Mouse (Mus musculus): ENCODE measurements around the gene Pip4k2a. TPM values are rescaled to one million over a fixed set of nuclear protein-coding genes. Genes with fewer than 3 reads are reported as not detected.

The Pip4k2a gene
- total RNA-seq, 1 experiment from 2014 or later = 25.3 TPM

DNA sequence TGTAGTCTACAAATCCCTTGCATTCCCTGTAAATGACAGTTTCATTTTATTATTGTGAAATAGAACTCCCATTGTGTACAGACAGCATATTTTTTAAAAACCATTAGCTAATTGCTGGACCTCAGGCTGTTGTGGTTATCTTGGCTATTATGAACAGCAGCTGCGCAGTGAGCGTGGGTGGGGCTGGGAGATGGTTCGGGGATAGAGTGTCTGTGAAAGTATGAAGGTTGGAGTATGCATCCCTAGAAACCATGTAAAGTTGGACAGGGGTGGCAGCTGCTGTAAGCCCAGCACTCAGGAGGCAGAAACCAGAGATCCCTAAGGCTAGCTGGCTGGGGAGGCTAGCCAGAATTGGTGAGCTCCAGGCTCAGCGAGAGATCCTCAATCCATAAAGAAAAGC, 158.4 kb downstream of the Pip4k2a start:
- DNase-seq = no peak

DNA sequence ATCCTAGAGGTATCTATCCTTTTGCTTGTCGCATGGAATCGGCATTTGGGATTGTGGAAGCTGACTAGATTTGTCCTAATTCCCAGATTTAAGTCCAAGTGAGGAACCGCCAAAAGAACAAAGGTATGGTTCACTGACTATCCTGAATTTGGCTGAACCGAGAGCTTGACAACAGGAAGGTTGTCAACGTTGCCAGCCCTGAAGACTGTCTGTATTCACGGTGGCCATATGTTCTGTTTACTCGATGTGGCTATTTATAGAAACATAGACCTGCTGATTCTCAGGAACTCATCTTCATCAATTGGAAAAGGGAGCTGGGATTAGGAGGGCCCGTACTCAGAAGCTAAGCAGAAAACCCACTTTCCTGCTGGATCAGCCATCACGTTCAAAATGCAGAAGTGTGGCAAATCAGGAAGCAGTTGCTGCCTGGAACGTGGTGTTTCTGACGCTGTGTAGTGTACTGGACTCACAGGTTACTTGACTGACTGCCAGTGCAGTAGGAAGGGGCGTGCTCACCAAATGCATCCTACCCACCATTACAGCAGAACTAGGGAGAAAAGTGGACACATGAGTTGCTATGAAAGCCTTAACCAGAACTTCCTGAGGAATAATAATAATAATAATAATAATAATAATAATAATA, 162.5 kb downstream of the Pip4k2a start:
- no peak for DNase-seq

DNA sequence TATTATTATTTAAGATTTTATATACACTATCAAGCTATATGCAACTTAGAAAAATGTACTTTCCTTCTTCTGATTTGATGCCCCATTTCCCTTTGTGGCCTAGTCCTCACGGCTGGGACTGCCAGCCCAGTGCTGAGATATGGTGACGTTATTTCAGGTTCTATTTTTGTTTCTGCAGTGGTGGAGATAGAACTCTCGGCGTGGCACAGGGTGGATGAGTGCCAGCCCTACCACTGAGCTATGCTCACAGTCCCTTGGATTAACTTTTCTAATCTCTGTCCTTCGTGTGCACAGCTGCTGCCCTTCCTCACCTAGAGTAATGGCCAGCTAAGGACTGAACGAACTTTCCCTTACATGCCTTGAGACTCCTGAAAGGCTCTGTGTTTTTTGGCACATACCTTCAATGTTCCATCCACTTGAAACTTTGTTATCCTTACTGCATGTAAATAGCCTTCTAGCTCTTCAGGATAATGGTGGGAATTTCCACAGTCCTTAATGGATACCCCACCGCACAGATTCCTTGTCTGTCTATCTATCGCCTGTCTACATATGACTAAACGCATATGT, 164.8 kb downstream of the Pip4k2a start:
- DNase-seq = no peak

DNA sequence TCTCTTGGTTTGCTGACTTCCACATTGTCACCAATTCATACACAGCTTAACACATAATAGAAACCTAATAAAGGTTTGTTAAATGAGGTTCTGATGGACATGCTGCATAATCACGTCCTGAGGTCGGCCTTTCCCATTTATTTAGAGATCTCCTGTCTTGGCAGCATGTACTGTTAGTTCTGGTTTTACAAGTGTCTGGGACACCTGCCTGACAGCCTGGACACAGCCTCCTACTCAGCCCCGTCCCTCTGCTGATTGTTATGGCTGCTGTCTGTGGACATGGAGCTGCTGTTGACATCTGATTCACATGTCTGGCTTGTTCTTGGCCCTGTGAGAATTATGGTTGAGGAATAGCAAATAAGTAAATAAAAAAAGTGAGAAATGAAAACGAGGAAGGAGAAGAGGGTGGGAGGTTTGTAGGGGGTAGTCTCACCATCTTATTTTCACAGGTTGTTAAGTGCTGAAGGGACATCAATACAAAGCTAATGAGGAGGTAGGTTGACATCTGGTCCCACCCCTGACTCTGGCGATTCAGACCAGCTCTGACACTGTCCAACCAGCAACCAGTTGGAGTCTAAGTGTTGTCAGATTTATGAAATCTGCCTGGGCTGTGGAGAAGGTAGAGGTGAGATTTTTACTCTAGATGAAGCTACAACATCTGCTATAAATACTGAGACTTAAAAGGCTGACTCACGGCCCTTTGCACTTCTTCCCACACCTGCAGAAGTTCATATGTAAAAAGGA, 166.7 kb downstream of the Pip4k2a start:
- no peak for DNase-seq

DNA sequence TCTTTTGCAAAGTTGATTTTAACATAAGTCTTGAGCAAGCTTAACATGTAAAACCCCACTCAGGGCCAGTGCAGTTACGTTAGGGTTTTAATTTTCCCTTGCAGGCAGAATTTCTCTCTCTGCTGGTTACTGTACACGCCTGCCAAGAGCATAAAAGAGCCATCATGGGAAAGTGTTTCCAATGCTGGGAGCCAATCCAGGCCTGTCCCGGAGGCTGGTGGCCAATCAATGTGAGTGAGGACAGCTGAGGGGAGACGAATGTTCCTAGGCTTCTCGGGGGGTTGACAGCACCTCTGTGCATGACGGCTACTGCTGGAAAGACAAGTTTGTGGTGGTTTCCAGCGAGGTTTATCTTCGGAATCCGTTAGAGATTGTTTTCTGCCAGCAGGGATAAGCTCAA, 175.2 kb downstream of the Pip4k2a start:
- DNase-seq = peak; percentile 41

DNA sequence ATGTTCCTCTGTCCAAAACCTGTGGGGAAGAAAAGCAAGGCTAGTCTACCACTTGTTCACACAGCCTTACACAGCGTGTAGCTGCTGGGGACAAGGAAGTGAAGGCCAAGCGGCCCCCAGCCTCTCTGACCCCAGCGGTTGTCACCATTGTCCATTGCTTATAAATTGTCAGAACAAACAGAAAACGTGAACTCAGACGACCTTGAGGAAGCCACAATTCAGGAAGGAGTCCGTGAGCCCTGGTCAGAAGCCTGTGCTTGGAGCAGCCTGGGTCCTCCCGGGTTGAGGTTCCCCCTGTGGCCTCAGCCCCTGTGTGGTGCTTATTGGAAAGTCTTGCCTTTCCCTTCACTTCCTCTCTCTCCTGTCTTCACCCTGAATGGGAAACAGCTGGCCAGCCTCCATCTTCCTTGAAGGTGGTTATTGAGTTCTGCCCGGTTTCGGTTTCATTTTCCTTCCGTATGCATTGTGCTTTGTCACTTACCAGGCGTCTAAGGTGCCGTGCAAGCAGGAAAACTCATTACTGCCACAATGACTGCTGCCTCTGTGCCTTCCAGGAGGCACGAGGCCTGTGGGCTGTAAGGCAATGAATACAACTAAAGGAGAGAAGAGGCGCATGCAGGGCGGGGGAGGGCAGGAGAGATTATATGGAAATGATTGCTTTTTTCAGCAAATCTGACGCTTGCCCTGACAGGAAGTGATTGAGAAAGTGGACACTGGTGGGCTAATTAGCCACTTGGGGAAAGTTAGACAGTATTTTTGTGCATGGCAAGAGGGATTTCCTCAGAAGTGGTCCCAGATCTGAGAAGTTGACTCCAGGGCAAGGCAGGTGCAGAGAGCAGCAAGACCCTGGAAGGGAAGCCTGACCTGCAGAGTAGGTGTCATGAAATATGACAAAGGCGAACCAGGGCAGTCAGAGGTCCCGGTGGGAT, 176.2 kb downstream of the Pip4k2a start:
- DNase-seq = peak; percentile 64

DNA sequence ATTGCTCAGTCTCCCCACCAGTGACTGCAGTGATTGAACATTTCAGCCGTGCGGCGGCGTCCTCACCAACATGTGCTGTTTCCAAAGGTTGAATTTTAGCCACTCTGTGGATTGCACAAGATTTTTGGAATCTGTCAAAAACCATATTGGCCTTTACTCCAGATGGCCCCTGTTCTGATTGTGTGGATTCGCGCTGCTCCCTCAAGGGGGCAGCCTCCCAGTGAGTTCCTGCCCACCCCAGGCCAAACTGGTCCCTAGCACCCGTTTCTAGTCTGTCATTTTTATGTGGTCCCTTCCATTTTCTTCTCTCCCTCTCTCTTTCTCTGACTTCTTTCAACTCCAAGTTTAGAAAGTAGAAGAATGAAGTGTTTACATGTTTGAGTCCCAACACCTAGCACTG, 178.4 kb downstream of the Pip4k2a start:
- peak; percentile 21 for DNase-seq

DNA sequence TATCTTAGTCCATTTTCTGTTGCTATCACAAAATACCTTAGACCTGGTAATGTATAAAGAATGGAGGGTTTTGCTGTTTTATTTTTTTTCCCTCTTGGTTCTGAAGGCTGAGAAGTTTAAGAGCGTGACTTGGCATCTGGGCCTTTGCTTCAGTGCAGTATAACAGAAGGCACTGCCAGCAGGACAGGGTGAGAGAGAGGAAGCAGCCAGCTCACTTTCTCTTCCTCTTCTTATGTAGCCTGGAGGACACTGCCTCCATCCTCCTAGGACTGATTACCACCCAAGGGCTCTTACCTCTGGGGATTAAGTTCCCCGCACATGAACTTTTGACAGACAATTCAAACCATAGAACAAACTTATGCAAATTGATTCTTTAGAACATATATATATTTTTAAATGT, 181.9 kb downstream of the Pip4k2a start:
- no peak for DNase-seq

DNA sequence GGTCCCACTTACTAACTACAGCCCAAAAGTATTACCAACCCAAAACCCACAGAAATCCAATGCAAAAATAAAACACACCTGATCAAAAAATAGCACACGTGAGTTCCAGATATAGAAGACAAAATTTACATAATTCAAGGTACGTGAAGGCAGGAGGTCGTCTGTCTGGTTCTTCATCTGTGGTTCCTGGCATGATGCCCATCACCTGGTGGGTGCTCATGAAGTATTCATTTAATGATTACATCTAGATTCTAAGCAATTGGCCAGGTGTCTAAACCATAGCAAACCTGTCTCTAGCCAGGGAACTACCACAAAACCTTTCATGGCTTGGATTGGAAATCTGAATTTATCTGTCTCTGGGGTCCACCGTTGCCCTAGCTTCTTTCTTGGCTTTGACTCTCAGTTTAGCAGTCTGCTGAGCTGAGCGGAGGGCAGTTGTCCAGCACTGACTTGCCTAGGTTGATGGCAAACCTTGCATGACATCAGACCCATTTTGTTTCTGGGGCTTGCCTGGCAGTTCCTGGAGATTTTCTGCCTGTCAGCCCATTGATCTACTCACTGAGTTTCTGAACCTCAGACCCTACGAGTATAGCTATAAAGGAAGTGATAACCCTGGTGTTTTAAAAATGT, 182.5 kb downstream of the Pip4k2a start:
- DNase-seq = no peak

DNA sequence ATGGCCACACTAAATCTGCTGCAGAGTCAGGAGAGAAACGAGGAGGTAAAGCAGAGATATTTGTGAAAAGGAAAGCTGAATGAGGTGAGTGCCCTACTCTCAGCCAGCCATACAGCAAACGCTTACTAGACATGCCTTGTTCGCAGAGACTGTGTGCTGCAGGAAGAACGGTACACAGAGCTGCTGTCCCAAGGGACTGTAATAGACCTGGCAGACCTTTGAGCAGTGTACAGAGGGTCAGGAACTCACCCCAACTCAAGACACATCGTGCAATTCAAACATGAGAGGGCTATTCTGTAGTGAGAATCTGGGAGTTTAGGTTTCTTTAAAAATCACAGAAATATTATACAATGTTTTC, 183.5 kb downstream of the Pip4k2a start:
- no peak for DNase-seq

DNA sequence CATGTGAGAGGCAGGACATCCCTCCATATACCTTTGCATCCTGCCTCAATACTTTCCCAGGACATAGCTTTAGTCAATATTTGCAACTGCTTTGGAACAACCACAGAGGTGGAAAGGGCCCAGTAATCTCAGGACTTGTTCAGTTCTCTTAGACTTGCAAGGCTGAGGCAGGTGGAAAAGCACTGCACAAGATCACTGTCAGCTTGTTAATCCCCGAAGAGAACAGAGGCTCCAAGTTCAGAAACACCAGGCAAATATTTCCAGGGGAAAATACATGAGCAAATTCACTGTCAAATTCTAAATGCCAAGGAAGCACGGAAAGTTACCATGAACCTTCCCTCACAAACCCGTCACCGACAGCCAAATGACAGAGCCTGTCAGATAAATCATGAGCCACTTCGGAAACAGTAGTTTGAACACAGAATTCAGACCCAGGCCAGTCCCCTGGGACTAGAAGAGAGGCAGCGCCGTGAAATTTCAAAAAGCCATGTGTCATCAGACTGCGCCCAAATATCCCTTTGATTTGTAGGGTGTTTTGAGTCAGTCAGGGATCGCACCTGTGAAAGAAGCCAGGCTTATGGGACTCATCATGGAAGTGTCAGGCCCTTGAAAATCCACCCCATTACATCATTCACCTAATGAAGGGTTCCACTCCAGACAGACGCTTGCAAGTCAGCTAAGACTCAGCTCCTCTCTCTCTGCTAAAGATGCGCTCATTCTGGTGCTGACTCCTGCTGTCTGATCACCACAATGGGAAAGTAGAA, 184.1 kb downstream of the Pip4k2a start:
- DNase-seq = peak; percentile 28

DNA sequence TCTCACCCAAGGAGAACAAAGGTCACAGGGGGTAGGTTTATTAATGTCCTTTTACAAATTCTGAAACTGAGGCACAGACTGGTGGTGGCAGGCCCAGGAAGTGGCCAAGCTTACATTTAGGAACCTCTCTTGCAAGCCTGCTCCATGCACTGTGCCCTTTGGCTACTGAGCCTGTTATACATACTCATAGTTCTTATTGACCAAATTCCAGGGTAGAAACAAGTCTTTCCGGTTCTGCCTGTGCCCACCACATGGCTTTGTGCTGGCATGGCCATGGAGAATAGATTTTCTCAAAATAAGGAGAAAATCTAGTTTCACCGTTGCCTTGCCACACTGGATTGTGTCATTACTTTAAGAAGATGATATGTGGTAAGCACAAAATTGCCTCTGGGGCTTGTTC, 190.0 kb downstream of the Pip4k2a start:
- DNase-seq = no peak

DNA sequence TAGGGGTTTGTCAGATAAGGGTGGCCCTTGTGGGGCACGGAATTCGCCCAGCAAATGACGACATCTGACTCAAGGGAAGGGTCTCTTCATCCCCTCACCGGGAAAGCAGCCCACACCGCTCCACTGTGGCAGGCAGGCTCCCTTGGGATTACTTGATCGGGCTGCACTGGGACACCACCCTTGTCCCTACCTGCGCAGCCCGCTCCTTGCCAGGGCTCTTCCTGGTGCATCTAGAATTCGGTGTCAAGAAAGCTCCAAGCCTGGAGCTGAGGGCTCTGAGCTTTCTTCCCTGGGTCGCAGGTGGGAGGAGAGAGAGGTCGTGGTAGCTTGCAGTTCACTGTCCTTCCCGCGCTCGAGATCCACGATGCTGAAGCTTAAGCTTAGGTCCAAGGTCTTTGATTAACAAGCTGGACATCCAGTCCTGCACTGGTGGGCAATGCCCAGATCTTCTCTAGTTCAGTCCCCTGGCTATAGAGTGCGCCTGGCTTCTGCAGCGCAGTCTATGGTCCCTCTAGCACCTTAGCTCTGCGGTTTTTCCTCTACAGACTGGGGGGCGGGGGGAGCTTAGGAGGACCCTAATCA, 196.6 kb downstream of the Pip4k2a start:
- DNase-seq = no peak

DNA sequence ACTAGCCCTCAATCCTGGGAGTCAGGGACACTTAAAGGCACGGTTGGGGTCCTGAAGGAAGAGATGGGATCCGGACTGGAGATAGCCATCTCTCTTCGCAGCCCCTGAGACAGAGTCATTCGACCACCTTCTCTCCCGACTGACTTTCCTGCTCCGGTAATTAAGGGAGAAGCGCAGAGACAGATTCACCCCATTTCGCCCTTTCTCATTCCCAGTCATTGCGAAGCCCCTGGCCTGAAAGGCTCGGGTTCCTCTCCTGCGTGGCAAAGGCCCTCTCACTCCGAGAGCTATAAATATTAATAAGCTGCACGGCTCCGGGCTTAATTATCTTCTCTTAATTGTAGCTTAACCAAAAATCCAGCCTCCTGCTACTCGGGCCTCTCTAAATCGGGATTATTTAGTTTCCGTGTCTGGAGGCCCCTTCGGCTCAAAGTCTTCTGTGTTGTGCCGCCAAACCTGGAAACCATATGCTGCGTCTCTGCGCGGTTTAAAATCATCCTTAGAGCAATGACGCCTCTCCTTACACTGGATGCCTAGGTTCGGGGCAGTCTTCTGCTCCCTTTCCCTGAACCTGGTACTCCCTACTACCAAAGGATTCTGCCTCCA, 197.2 kb downstream of the Pip4k2a start:
- no peak for DNase-seq

DNA sequence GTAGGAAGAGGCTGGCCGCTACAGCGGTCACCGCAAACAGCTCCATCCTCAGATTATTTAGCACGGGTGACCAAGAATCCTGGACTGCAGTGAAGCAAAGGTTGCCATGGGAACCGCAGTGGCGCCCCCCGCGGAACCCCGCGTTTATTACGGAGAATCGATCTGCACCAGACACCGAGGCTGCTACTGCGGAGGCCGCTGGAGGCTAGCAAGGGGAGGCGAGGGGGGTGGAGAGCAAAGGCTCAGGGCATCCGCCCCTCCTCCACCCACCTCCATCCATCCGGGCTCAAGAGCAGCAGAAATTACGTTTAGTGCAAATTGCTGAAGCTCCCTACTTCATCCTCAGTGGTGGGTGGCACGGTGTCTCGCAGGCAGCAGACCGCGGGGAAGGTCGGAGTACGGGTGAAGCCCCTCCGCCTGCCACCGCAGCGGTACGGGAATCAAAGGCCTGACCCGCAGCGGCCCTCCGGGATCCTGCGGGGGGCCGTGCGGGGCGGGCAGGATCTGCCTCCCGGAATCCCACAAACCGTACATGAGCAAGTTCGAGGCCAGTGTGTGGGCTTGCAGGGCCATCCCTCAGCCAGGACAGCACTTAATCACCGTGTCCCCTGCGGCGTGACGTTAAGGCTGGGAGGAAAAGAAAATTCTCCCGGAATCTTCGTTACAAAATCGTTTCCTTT, 197.8 kb downstream of the Pip4k2a start:
- DNase-seq = peak; percentile 48

DNA sequence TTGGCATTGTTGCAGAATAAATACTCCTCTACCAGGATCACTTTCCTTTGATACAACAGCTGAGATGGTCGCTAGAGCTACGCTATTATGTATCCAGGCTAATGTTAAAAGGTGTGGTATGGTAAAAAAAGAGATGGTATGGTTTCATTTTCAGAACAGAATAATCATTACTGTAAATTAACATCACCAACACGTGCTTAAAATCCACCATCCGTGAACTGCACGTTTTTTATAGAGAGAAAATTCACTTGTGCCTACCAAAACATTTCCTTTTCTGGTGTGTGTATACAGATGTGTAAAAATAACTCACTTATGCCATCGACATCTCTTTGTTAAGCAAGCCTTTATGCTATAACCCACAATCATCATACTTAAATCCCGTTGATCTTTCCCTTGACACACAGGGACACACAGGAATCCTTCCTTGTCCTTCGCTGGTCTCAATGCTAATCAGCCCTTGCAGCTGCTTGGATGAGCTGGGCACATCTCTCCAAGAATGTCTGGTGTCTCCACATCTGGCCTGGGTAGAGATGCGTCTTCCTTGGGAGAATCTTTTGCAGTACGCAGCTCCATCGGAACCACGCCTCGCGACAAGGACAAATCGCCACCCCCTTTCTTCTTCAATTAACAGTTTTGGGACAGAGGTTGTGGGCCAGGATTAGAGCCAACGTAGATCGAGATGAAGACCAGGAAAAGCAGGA, 198.5 kb downstream of the Pip4k2a start:
- DNase-seq = no peak

DNA sequence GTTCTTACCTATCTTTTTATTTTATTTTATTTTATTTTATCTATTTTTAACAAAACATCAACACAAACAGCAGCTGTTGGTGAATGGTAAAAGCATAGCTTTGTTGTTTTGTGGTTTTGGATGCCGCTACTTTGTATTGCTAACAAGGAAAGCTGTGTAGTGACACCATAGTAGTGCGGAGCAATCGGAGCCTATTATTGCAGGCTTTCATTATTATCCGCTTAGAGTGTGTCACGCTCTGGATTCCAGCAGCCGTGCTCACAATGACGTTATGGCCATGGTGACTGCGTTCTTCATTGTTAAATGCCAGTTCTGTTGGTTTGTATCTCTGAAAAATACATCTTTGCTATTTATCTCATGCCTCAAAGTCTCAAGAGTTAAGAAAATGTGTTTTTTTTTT, 200.2 kb downstream of the Pip4k2a start:
- DNase-seq = no peak

DNA sequence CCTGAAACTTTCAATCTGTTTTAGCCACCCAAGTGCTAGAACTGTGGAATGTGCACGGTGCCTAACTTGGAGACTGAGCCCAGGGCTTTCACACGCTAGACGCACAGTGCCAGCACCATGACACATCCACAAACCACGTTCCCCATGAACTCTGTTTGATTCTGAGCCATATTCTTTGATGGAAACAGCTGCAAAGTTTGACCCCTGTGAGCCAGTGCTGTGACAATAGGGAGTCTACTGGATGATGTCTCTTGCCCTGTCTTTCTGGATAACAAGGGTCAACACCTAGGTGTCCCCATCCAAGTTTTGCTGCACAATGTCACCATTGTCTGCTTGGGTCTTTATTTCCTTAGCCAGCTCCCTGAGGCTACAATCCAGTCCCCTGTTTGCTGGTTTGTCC, 203.7 kb downstream of the Pip4k2a start:
- no peak for DNase-seq

All from adrenal gland, postnatal 14 days (tissue).